Mouse (Mus musculus) forebrain, embryonic 16.5 days (tissue): ENCODE data around the gene Ica1l. TPM values are rescaled to one million over a fixed set of nuclear protein-coding genes. Genes with fewer than 3 reads are reported as not detected.

Source experiments
- ATAC-seq: fragments of 200-750 bp; cut with Nextera tagmentation; 2 replicates; pipeline ENCODE4 v1.8.0; 2017; ENCODE audit warnings: mild to moderate bottlenecking, moderate library complexity
- H3K27ac ChIP-seq: fragments of 300-500 bp; sonication (generic); 2 replicates; pipeline ENCODE4 v1.5.1; 2014; ENCODE audit warnings: low read length, control low read depth
- H3K27me3 ChIP-seq: fragments of 300-500 bp; sonication (generic); replicated peaks from 2 replicates; pipeline ENCODE4 v1.6.1; 2014; ENCODE audit warnings: low read length; ENCODE audit not compliant: control insufficient read depth, insufficient read depth
- H3K36me3 ChIP-seq: fragments of 300-500 bp; sonication (generic); 2 replicates; pipeline ENCODE4 v1.6.1; 2014; ENCODE audit not compliant: control insufficient read depth, insufficient read depth
- H3K4me1 ChIP-seq: fragments of 300-500 bp; sonication (generic); replicated peaks from 2 replicates; pipeline ENCODE4 v1.6.1; 2014; ENCODE audit warnings: low read length; ENCODE audit not compliant: control insufficient read depth, insufficient read depth
- H3K4me2 ChIP-seq: fragments of 300-500 bp; sonication (generic); 2 replicates; pipeline ENCODE4 v1.6.1; 2014; ENCODE audit warnings: mild to moderate bottlenecking, low read length, control low read depth
- H3K4me3 ChIP-seq: fragments of 300-500 bp; sonication (generic); replicated peaks from 2 replicates; pipeline ENCODE4 v1.5.1; 2014; ENCODE audit warnings: mild to moderate bottlenecking, low read length, control low read depth
- H3K9ac ChIP-seq: fragments of 300-500 bp; sonication (generic); replicated peaks from 2 replicates; pipeline ENCODE4 v1.6.1; 2014; ENCODE audit warnings: low read depth, low read length, control low read depth
- H3K9me3 ChIP-seq: fragments of 300-500 bp; sonication (generic); 2 replicates; pipeline ENCODE4 v1.6.1; 2016; ENCODE audit warnings: low read length; ENCODE audit not compliant: control insufficient read depth
- WGBS: fragments of 180-500 bp; shearing (Covaris S2); extraction: QIAGEN DNeasy Blood & Tissue Kit; methylation state at CpG from one replicate; pipeline ENCODE4 v1.1.7; 2014; 5-methylcytosine and 5-hydroxymethylcytosine counted together
- polyA plus RNA-seq: library from polyadenylated mRNA; unstranded; fragments of >200 nt; fragmentation: Nextera tagmentation; extraction: Ambion mirVana; gene quantifications from 2 replicates; pipeline ENCODE4 v1.2.1, GENCODE M21; 2015

Ica1l gene
- polyA plus RNA-seq, 1 experiment from 2014 or later: 31.4 TPM

DNA sequence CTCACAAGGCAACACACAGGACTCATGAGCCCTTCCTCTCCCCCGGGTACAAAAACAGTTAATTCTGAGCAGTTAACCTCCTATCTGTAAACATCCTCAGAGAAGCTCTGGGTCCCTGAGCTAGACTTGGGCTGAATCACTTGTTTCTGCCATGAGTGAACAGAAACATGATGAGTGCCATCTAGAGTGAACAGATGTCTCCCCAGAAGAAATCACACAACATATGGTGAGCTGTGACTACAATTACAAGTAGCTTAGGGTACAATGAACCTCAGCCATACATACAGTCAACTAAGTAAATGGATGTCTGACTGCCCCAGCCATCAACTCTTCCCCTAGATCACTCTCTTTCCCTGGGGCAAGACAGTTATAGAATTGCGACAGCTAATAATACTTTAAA, 7.9 kb downstream of the Ica1l start:
- Histone ChIP-seq H3K9me3 (no peaks in the 10 kb centered on the region), H3K4me3 (no peak overlapping the region), H3K36me3 (no peaks in the 10 kb centered on the region), H3K9ac (no peak overlapping the region), H3K27ac (no peak overlapping the region), H3K27me3 (no peaks in the 10 kb centered on the region), H3K4me1 (no peaks in the 10 kb centered on the region), H3K4me2 (no peak overlapping the region)
- peak; percentile 93 for ATAC-seq
- WGBS: 82% methylated on average over 2 of the region's 2 CpGs

DNA sequence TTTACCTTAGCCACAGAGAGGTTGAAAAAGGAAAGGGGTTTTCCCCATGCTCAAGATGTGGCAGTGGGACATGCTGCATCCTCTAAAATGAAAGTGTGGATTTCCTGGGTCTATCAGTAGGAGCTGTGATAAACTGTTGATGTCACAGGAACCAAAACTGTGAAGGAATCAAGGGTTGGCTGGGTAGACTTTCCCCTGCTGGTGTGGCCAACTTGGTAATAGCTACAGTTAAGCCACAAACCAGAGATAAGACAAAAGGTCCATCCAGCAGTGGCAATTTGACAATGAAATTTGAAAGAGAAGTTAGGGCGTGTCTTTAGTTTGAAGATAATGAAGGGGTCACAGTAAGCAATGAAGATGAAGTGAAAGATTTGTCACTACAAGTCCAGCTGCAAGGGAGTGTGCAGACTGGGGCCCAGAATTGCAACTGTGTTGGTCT, 25.9 kb downstream of the Ica1l start:
- no peaks in the 10 kb centered on the region; the same call in 1 of the 2 replicates for H3K4me1 ChIP-seq
- H3K36me3 ChIP-seq: no peaks in the 10 kb centered on the region
- no peak overlapping the region for H3K27ac ChIP-seq
- no peak for ATAC-seq
- no peaks in the 10 kb centered on the region for H3K9me3 ChIP-seq
- no peak overlapping the region for H3K4me3 ChIP-seq
- no peaks in the 10 kb centered on the region for H3K27me3 ChIP-seq
- H3K4me2 ChIP-seq: no peak overlapping the region
- H3K9ac ChIP-seq: no peak overlapping the region
- WGBS: 85% methylated on average over 1 of the region's 1 CpGs

DNA sequence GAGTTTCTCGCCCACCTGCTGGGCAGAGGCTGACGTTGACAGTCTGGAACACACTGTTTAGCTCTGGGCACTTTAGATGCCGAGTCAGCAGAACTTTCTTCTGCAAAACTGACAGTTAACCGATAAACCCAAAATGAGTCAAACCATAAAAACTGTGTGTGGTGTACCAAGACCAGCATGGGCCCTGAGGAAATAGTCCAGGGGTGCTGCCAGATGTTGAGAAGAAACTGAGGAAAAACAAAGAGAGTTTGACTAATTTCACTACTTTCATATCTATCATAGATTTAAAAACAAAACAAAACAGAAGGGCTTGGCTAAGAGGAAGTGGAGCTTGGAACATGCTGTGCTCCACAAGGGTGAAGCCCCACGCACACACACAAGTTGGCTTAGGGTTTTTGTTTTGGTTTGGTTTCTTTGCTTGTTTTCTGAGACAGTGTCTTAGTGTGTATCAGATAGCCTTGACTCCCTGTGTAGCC, 26.8 kb downstream of the Ica1l start:
- Histone ChIP-seq H3K4me1 (no peaks in the 10 kb centered on the region; the same call in 1 of the 2 replicates), H3K9ac (no peak overlapping the region), H3K4me2 (no peak overlapping the region), H3K4me3 (no peak overlapping the region), H3K27me3 (no peaks in the 10 kb centered on the region), H3K9me3 (no peaks in the 10 kb centered on the region), H3K27ac (no peak overlapping the region), H3K36me3 (no peaks in the 10 kb centered on the region)
- WGBS: 78% methylated on average over 5 of the region's 5 CpGs
- no peak for ATAC-seq

DNA sequence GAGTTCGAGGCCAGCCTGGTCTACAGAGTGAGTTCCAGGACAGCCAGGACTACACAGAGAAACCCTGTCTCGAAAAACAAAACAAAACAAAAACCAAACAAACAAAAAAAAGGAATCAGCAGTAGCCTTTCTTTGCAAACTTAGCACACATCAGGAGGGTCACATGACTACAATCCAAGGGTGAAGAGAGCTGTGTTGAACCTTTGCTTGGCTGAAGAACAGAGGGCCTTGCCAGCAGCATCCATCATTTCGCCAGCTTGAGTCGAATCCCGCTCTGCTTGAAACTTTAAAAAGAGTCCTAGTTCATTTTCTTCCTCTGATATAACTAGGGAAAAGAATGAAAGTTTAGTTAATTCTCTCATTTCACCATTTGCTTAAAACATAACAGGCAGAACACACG, 27.5 kb downstream of the Ica1l start:
- Histone ChIP-seq H3K36me3 (no peaks in the 10 kb centered on the region), H3K4me3 (no peak overlapping the region), H3K27me3 (no peaks in the 10 kb centered on the region), H3K4me2 (no peak overlapping the region), H3K9ac (no peak overlapping the region), H3K9me3 (no peaks in the 10 kb centered on the region), H3K4me1 (no peaks in the 10 kb centered on the region; the same call in 1 of the 2 replicates), H3K27ac (no peak overlapping the region)
- WGBS: 89% methylated on average over 6 of the region's 6 CpGs
- no peak for ATAC-seq

DNA sequence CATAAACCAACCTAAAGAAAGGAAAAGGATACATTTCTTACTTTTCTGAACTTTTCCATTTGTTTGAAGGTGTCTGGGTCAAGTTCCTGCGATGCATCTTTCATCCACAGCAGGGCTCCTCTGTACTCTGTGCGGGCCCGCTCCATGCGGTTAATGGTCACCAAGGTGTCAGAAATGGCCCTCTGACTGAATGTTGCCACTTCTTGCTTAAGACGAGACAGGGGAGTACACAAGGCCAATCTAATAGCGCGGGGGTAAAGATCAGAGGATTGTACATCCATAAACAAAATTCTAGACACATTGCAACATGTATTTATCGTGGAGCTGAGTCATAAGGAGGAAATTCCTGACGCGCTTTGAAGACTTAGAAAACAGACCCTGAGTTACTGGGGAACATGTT, 29.2 kb downstream of the Ica1l start:
- Histone ChIP-seq H3K4me2 (no peak overlapping the region), H3K27ac (no peak overlapping the region), H3K4me1 (no peaks in the 10 kb centered on the region), H3K4me3 (no peak overlapping the region), H3K9ac (no peak overlapping the region), H3K36me3 (no peaks in the 10 kb centered on the region), H3K9me3 (no peaks in the 10 kb centered on the region), H3K27me3 (no peaks in the 10 kb centered on the region)
- no peak for ATAC-seq
- 94% methylated on average over 10 of the region's 10 CpGs for WGBS

DNA sequence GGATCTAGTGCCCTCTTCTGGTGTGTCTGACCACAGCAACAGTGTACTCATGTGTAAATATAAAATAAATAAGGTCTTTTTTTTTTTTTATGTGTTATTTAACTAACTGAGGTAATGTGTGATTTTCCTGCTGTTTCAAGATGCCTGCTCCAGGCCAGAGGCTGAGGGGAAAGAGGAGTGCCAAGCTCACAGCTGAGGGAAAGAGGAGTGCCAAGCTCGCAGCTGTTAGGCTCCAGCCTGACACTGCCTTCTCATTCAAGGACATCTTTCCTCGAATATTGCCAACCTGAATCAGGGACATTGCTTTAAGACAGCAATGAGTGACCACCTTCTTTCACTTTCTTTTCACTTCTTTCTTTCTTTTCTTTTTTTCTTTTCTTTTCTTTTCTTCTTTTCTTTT, 34.2 kb downstream of the Ica1l start:
- H3K9me3 ChIP-seq: no peaks in the 10 kb centered on the region
- H3K4me1 ChIP-seq: no peaks in the 10 kb centered on the region
- H3K27ac ChIP-seq: no peak overlapping the region
- 59% methylated on average over 2 of the region's 2 CpGs for WGBS
- no peak overlapping the region for H3K9ac ChIP-seq
- no peaks in the 10 kb centered on the region for H3K27me3 ChIP-seq
- no peaks in the 10 kb centered on the region for H3K36me3 ChIP-seq
- no peak overlapping the region for H3K4me3 ChIP-seq
- H3K4me2 ChIP-seq: no peak overlapping the region
- ATAC-seq: no peak

DNA sequence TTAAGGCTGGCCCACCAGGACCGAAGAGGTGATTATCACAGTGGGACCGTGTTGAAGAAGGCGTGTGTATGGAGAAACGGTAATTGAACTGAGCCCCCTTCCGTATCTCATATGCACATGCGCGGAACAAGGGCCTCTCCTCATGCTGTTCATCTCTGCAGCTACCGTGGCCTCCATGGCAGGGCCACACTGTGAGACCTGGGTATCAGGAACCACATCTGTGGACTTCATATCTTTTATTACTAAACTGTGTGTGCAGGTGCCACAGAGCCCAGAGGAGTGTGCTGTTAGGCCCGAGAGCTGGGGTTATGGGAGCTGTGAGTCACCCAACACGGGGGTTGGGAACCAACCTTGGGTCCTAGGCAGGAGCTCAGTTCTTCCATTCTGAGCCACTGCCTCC, 35.6 kb downstream of the Ica1l start:
- no peaks in the 10 kb centered on the region for H3K27me3 ChIP-seq
- H3K4me2 ChIP-seq: no peak overlapping the region
- no peaks in the 10 kb centered on the region for H3K36me3 ChIP-seq
- WGBS: 90% methylated on average over 10 of the region's 10 CpGs
- no peaks in the 10 kb centered on the region for H3K9me3 ChIP-seq
- H3K9ac ChIP-seq: no peak overlapping the region
- no peak overlapping the region for H3K4me3 ChIP-seq
- no peak overlapping the region for H3K27ac ChIP-seq
- ATAC-seq: no peak
- no peaks in the 10 kb centered on the region for H3K4me1 ChIP-seq

DNA sequence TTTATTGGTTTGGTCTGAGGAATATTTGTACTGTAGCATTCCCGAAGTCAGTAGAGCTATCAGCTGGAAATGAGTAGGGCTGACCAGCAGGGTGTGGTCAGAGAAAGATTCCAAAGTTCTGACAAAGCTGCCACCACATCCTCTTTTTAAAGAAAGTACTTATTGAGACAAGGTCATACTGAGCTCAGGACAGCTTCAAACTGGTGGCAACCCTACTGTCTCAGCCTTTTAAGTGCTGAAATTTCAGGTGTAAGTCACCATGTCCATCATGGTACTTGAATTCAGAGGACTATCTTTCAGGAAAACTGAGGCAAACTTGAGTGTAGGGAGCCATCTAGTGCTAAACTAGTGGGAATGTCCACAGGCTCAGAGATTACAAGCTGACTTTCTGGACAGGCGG, 42.7 kb downstream of the Ica1l start:
- WGBS: 54% methylated on average over 2 of the region's 2 CpGs
- H3K36me3 ChIP-seq: no peaks in the 10 kb centered on the region
- no peak for ATAC-seq
- H3K27me3 ChIP-seq: no peaks in the 10 kb centered on the region
- no peak overlapping the region for H3K27ac ChIP-seq
- no peak overlapping the region for H3K4me2 ChIP-seq
- H3K4me1 ChIP-seq: no peaks in the 10 kb centered on the region
- no peak overlapping the region for H3K4me3 ChIP-seq
- no peaks in the 10 kb centered on the region for H3K9me3 ChIP-seq
- H3K9ac ChIP-seq: no peak overlapping the region

DNA sequence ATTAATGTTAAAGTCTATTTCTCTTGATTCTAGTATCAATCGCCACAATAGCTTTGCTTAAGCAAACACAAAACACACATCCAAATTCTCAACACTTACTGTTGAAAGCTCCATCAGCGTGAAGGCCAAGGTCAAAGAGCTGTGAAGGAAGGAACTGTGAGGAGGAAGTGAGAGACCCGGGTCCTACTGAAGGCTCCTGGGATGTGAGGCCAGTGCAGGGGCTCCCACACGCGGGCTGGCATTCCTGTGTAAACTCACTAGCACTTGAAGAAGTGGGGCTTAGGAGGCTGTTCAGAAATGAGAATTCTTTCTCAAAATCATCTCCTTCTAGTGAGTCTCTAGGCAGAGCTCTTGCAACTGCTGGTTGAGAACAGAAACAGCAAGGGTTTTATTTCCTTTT, 45.6 kb downstream of the Ica1l start:
- ATAC-seq: no peak
- H3K36me3 ChIP-seq: no peaks in the 10 kb centered on the region
- H3K4me3 ChIP-seq: no peak overlapping the region
- 83% methylated on average over 5 of the region's 5 CpGs for WGBS
- H3K9ac ChIP-seq: no peak overlapping the region
- H3K27ac ChIP-seq: no peak overlapping the region
- H3K4me1 ChIP-seq: no peaks in the 10 kb centered on the region
- H3K27me3 ChIP-seq: no peaks in the 10 kb centered on the region
- H3K4me2 ChIP-seq: no peak overlapping the region
- no peaks in the 10 kb centered on the region for H3K9me3 ChIP-seq

DNA sequence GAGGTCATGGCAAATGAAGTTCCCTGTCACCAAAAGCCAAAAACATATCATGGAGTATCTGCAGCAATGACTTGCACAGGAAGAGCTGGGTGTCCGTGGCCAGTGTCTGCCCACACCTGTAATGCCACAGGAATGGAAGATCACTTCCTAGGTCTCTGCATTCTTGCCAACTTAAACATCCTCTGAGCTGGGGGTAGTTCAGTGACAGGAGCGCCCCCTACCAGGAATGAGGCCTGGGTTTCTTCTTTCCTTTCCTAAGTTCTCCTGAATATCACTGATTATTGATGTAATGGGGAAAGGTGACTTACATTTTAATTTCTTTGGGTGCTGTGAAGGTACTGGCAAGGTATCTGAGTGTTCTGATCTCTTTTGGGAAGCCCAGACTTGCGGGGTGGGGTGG, 47.3 kb downstream of the Ica1l start:
- no peak overlapping the region for H3K4me3 ChIP-seq
- H3K27ac ChIP-seq: no peak overlapping the region
- 58% methylated on average over 3 of the region's 3 CpGs for WGBS
- no peaks in the 10 kb centered on the region for H3K4me1 ChIP-seq
- H3K27me3 ChIP-seq: no peaks in the 10 kb centered on the region
- ATAC-seq: no peak
- no peak overlapping the region for H3K4me2 ChIP-seq
- H3K9me3 ChIP-seq: no peaks in the 10 kb centered on the region
- H3K9ac ChIP-seq: no peak overlapping the region
- H3K36me3 ChIP-seq: no peaks in the 10 kb centered on the region
